8 mouse cellular contexts compared by ENCODE assay signal in the genomic region with DNA sequence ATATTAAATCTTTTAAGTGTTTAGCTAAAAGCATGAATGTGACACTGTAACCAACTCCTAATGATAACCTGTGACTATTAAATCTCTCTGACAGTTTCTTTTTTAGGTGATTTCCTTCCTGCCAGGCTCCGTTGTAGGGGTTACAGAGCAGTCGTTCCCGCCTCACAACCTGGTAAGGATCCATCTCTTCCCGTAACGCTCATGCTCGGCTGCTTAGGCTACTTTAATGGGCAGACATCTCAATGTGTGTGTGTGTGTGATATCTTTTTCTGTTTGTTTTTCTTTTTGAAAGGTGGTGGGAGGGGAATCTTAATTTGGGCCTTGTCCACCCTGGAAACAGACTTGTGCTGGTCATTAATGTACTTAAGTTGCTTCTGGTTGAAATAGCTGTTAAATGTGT. TPM values are rescaled to one million over a fixed set of nuclear protein-coding genes. Genes with fewer than 3 reads are reported as not detected.
A peak's percentile ranks its signal among the peaks of the same experiment; 100 is the strongest.
DNase-seq lines count a peak whose midpoint lies in the region; ATAC-seq and TF ChIP-seq lines count a peak whose summit lies in the region.

No protein-coding gene starts in this region.

- TF ChIP-seq CTCF in forebrain, postnatal 0 days (IDR thresholded peaks at IDR 0.05; ENCODE audit: low read depth), result no peak
- TF ChIP-seq CTCF in stomach, postnatal 0 days (IDR thresholded peaks at IDR 0.05; ENCODE audit: low read depth), result no peak

- H3K27me3 ChIP-seq in kidney, embryonic 15.5 days, result no peaks in the 10 kb centered on the region
- no peaks in the 10 kb centered on the region for H3K27me3 ChIP-seq in forebrain, postnatal 0 days (ENCODE audit: insufficient read depth, low read length)
- H3K27me3 ChIP-seq in liver, embryonic 11.5 days (replicated peaks; ENCODE audit: control insufficient read depth, insufficient read depth, low read length), result no peaks in the 10 kb centered on the region
- no peaks in the 10 kb centered on the region for H3K27me3 ChIP-seq in stomach, postnatal 0 days (ENCODE audit: control insufficient read depth, insufficient read depth, low read length)

- 0 out of 2 replicates have a peak, but pooled peaks cover 2% of the 10 kb centered on the region for H3K4me1 ChIP-seq in kidney, embryonic 15.5 days
- H3K4me1 ChIP-seq in forebrain, postnatal 0 days (ENCODE audit: insufficient read depth), result peaks cover 5% of the 10 kb centered on the region; the same call in 1 of the 2 replicates
- H3K4me1 ChIP-seq in liver, embryonic 11.5 days (replicated peaks; ENCODE audit: control insufficient read depth, insufficient read depth, low read length), result 0 out of 2 replicates have a peak, but pooled peaks cover 2% of the 10 kb centered on the region
- H3K4me1 ChIP-seq in stomach, postnatal 0 days (replicated peaks; ENCODE audit: control insufficient read depth, insufficient read depth), result no peaks in the 10 kb centered on the region

- H3K9me3 ChIP-seq in kidney, embryonic 15.5 days (replicated peaks), result no peaks in the 10 kb centered on the region
- no peaks in the 10 kb centered on the region for H3K9me3 ChIP-seq in forebrain, postnatal 0 days (ENCODE audit: low read length)
- no peaks in the 10 kb centered on the region for H3K9me3 ChIP-seq in liver, embryonic 11.5 days (ENCODE audit: control insufficient read depth, low read length)
- no peaks in the 10 kb centered on the region for H3K9me3 ChIP-seq in stomach, postnatal 0 days (ENCODE audit: control insufficient read depth, low read length)

- H3K36me3 ChIP-seq in kidney, embryonic 15.5 days, result peaks cover 10% of the 10 kb centered on the region
- no peaks in the 10 kb centered on the region for H3K36me3 ChIP-seq in forebrain, postnatal 0 days (ENCODE audit: insufficient read depth)
- peaks cover 3% of the 10 kb centered on the region; the same call in 1 of the 2 replicates for H3K36me3 ChIP-seq in liver, embryonic 11.5 days (ENCODE audit: control insufficient read depth, insufficient read depth, low read length)
- no peaks in the 10 kb centered on the region for H3K36me3 ChIP-seq in stomach, postnatal 0 days (ENCODE audit: control insufficient read depth, insufficient read depth, low read length)

- no peak overlapping the region for H3K27ac ChIP-seq in kidney, embryonic 15.5 days
- peak overlapping the region; percentile 99 for H3K27ac ChIP-seq in forebrain, postnatal 0 days (ENCODE audit: low read depth, low read length)
- H3K27ac ChIP-seq in liver, embryonic 11.5 days (ENCODE audit: low read depth, low read length), result no peak overlapping the region
- H3K27ac ChIP-seq in stomach, postnatal 0 days (replicated peaks), result no peak overlapping the region

- no peak for TF ChIP-seq EP300 in stomach, postnatal 0 days (optimal IDR thresholded peaks at IDR 0.05)

- H3K4me3 ChIP-seq in kidney, embryonic 15.5 days (replicated peaks), result peak overlapping the region; percentile 84
- H3K4me3 ChIP-seq in forebrain, postnatal 0 days (ENCODE audit: low read depth, low read length), result peak overlapping the region; percentile 98
- peak overlapping the region; percentile 99 for H3K4me3 ChIP-seq in liver, embryonic 11.5 days (ENCODE audit: low read depth, low read length)
- peak overlapping the region; percentile 92 for H3K4me3 ChIP-seq in stomach, postnatal 0 days (ENCODE audit: low read depth, low read length)

- peak overlapping the region; percentile 99 for H3K9ac ChIP-seq in kidney, embryonic 15.5 days
- peak overlapping the region; percentile 94 for H3K9ac ChIP-seq in forebrain, postnatal 0 days
- H3K9ac ChIP-seq in liver, embryonic 11.5 days (ENCODE audit: low read depth, low read length), result peak overlapping the region; percentile 98
- H3K9ac ChIP-seq in stomach, postnatal 0 days (ENCODE audit: low read length), result peak overlapping the region; percentile 98

- H3K4me2 ChIP-seq in kidney, embryonic 15.5 days, result peak overlapping the region; percentile 60
- H3K4me2 ChIP-seq in forebrain, postnatal 0 days (ENCODE audit: low read depth), result peak overlapping the region; percentile 75
- peak overlapping the region; percentile 97 for H3K4me2 ChIP-seq in liver, embryonic 11.5 days
- peak overlapping the region; percentile 51 for H3K4me2 ChIP-seq in stomach, postnatal 0 days (replicated peaks; ENCODE audit: low read depth)

- WGBS in kidney, embryonic 15.5 days, result under 1% methylated on average over 6 of the region's 6 CpGs
- WGBS in forebrain, postnatal 0 days, result 0% methylated on average over 6 of the region's 6 CpGs
- 0% methylated on average over 6 of the region's 6 CpGs for WGBS in liver, embryonic 11.5 days
- under 1% methylated on average over 6 of the region's 6 CpGs for WGBS in stomach, postnatal 0 days

- no peak for ATAC-seq in kidney, embryonic 15.5 days (replicated peaks; ENCODE audit: low FRiP score)
- ATAC-seq in forebrain, postnatal 0 days, result no peak
- no peak for ATAC-seq in liver, embryonic 11.5 days (replicated peaks; ENCODE audit: low FRiP score)
- no peak for ATAC-seq in stomach, postnatal 0 days (ENCODE audit: low FRiP score, low TSS enrichment)

- no peak for DNase-seq in kidney, postnatal 10 days
- peak; percentile 30 for DNase-seq in R1 (ENCODE audit: low read depth, low spot score)
- no peak for DNase-seq in forebrain, postnatal 0 days
- peak; percentile 38 for DNase-seq in liver, embryonic 11.5 days (ENCODE audit: low spot score)
- DNase-seq in stomach, postnatal 0 days (ENCODE audit: low spot score), result no peak
- DNase-seq in layer of hippocampus, adult 9-11 months, result no peak
- no peak for DNase-seq in lung, postnatal 4 days

RNA-seq across cellular contexts. Expression of a gene that starts 1.7 kb away (rescaled TPM):
- 34.7 and 35.8 TPM in 2 replicates for polyA plus RNA-seq in kidney, embryonic 15.5 days (2015; fragmentation: Nextera tagmentation; extraction: Ambion mirVana)
- total RNA-seq in forebrain, postnatal 0 days (2014; rRNA removed), result 99.8 and 112 TPM in 2 replicates
- polyA plus RNA-seq in forebrain, postnatal 0 days (2015; fragmentation: Nextera tagmentation; extraction: Ambion mirVana), result 15.5 and 17.0 TPM in 2 replicates
- 28.0 and 33.6 TPM in 2 replicates for polyA plus RNA-seq in liver, embryonic 11.5 days (2014; fragmentation: Nextera tagmentation; extraction: Ambion mirVana)
- polyA plus RNA-seq in stomach, postnatal 0 days (2015; fragmentation: Nextera tagmentation; extraction: Ambion mirVana), result 20.6 and 21.3 TPM in 2 replicates

RNA-seq across cellular contexts. Expression of a gene that starts 12.8 kb away (rescaled TPM):
- polyA plus RNA-seq in kidney, embryonic 15.5 days (2015; fragmentation: Nextera tagmentation; extraction: Ambion mirVana), result 115 and 126 TPM in 2 replicates
- total RNA-seq in forebrain, postnatal 0 days (2014; rRNA removed), result 67.5 and 75.2 TPM in 2 replicates
- polyA plus RNA-seq in forebrain, postnatal 0 days (2015; fragmentation: Nextera tagmentation; extraction: Ambion mirVana), result 125 and 144 TPM in 2 replicates
- 93.6 and 96.2 TPM in 2 replicates for polyA plus RNA-seq in liver, embryonic 11.5 days (2014; fragmentation: Nextera tagmentation; extraction: Ambion mirVana)
- polyA plus RNA-seq in stomach, postnatal 0 days (2015; fragmentation: Nextera tagmentation; extraction: Ambion mirVana), result 85.9 and 86.5 TPM in 2 replicates

RNA-seq across cellular contexts. Expression of a gene that starts 17.8 kb away (rescaled TPM):
- 1.3 and 1.7 TPM in 2 replicates for polyA plus RNA-seq in kidney, embryonic 15.5 days (2015; fragmentation: Nextera tagmentation; extraction: Ambion mirVana)
- 1.00 and 1.2 TPM in 2 replicates for total RNA-seq in forebrain, postnatal 0 days (2014; rRNA removed)
- 0.67 and 0.74 TPM in 2 replicates for polyA plus RNA-seq in forebrain, postnatal 0 days (2015; fragmentation: Nextera tagmentation; extraction: Ambion mirVana)
- 0.74 TPM in 2 replicates for polyA plus RNA-seq in liver, embryonic 11.5 days (2014; fragmentation: Nextera tagmentation; extraction: Ambion mirVana)
- 0.56 and 0.91 TPM in 2 replicates for polyA plus RNA-seq in stomach, postnatal 0 days (2015; fragmentation: Nextera tagmentation; extraction: Ambion mirVana)

RNA-seq across cellular contexts. Expression of a gene that starts 31.6 kb away (rescaled TPM):
- 35.3 and 37.1 TPM in 2 replicates for polyA plus RNA-seq in kidney, embryonic 15.5 days (2015; fragmentation: Nextera tagmentation; extraction: Ambion mirVana)
- 15.2 and 17.4 TPM in 2 replicates for total RNA-seq in forebrain, postnatal 0 days (2014; rRNA removed)
- 14.5 and 18.2 TPM in 2 replicates for polyA plus RNA-seq in forebrain, postnatal 0 days (2015; fragmentation: Nextera tagmentation; extraction: Ambion mirVana)
- polyA plus RNA-seq in liver, embryonic 11.5 days (2014; fragmentation: Nextera tagmentation; extraction: Ambion mirVana), result 22.9 and 24.7 TPM in 2 replicates
- 18.9 and 19.3 TPM in 2 replicates for polyA plus RNA-seq in stomach, postnatal 0 days (2015; fragmentation: Nextera tagmentation; extraction: Ambion mirVana)

RNA-seq across cellular contexts. Expression of a gene that starts 32.3 kb away (rescaled TPM):
- 0.87 and 1.4 TPM in 2 replicates for polyA plus RNA-seq in kidney, embryonic 15.5 days (2015; fragmentation: Nextera tagmentation; extraction: Ambion mirVana)
- total RNA-seq in forebrain, postnatal 0 days (2014; rRNA removed), result 169 and 185 TPM in 2 replicates
- polyA plus RNA-seq in forebrain, postnatal 0 days (2015; fragmentation: Nextera tagmentation; extraction: Ambion mirVana), result 20.0 and 26.3 TPM in 2 replicates
- 0.96 and 1.6 TPM in 2 replicates for polyA plus RNA-seq in liver, embryonic 11.5 days (2014; fragmentation: Nextera tagmentation; extraction: Ambion mirVana)
- polyA plus RNA-seq in stomach, postnatal 0 days (2015; fragmentation: Nextera tagmentation; extraction: Ambion mirVana), result 9.8 and 12.8 TPM in 2 replicates

Comparison
In these comparisons a context has a peak if more than half of its experiments do, and no peak if none do; other contexts are left out.
1. DNase-seq: peak in R1 (single experiment) and liver, embryonic 11.5 days (single experiment); none in kidney, postnatal 10 days (single experiment), forebrain, postnatal 0 days (single experiment), stomach, postnatal 0 days (single experiment), layer of hippocampus, adult 9-11 months (single experiment) and lung, postnatal 4 days (0 of 2).
2. Peak in every context shown above with its lines, with median percentiles within 50 percentile points of each other: H3K4me2 ChIP-seq, H3K4me3 ChIP-seq and H3K9ac ChIP-seq.